In the genomic region with DNA sequence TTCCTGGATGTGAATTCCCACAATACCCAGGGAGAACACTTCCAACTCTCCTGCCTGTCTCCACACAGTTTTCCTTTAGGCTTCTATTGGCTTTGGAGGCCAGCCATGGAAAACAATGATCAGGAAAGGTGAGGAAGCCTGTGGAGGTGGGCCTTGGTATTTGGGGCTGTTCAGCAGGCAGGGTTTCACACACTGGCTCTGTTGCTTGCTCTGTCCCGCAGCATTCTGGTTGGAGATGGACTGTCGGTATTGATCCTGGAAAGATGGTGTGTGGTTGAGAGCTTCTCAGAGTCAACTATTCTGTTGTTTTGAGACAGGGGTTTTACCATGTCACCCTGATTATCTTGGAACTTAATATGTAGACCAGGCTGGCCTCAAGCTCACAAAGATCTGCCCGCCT, we compare ENCODE assay signal across 19 mouse cellular contexts.
"Had no signal": no experiment of that assay in that cellular context is flagged by ENCODE, and none has a peak within 500 bp of the region (broad histone marks: within the 10 kb centered on the region; RNA-seq: fewer than 3 reads in every experiment).

No protein-coding gene starts in this region.

- ATAC-seq: intestine, embryonic 15.5 days; lung, postnatal 0 days; midbrain, embryonic 13.5 days; midbrain, embryonic 16.5 days had no signal

- H3K27ac ChIP-seq: intestine, embryonic 15.5 days; liver, embryonic 13.5 days; macrophage; midbrain, embryonic 10.5 days; stomach, embryonic 15.5 days had no signal

- H3K36me3 ChIP-seq: intestine, embryonic 15.5 days; liver, embryonic 13.5 days; midbrain, embryonic 10.5 days; midbrain, embryonic 13.5 days; stomach, embryonic 15.5 days had no signal

- H3K4me2 ChIP-seq: intestine, embryonic 15.5 days; liver, embryonic 13.5 days; lung, embryonic 14.5 days; midbrain, embryonic 13.5 days; stomach, embryonic 15.5 days had no signal

- DNase-seq: kidney, adult 11 months; kidney, adult 8-10 months; kidney, postnatal 14 days; kidney, postnatal 4 days; left cerebral cortex, postnatal 4 days; liver, embryonic 13.5 days; lung, embryonic 14.5 days; right cerebral cortex, postnatal 25 days; spleen, adult 18-20 months; thymus, postnatal 25 days had no signal

- H3K9me3 ChIP-seq: intestine, embryonic 15.5 days; liver, embryonic 13.5 days; midbrain, embryonic 10.5 days; midbrain, embryonic 13.5 days; stomach, embryonic 15.5 days had no signal

- H3K4me3 ChIP-seq: intestine, embryonic 15.5 days; liver, embryonic 13.5 days; megakaryocyte, embryonic 14.5 days; midbrain, embryonic 10.5 days; midbrain, embryonic 13.5 days; myocyte; stomach, embryonic 15.5 days had no signal

- H3K4me1 ChIP-seq: liver, embryonic 13.5 days; midbrain, embryonic 10.5 days had no signal

- H3K9ac ChIP-seq: intestine, embryonic 15.5 days; liver, embryonic 13.5 days; lung, embryonic 14.5 days; midbrain, embryonic 13.5 days; stomach, embryonic 15.5 days had no signal
